Mouse (Mus musculus) left cerebral cortex, adult 9 months (tissue): ENCODE measurements at regions not wholly inside any gene's neighbourhood (a gene's known extent, or its start where the extent isn't known, plus 50 kb on each side); places are given as distances from the start of the nearest gene placed in this dataset.

Source experiments
- DNase-seq, 2 experiments: peaks; one replicate each; pipeline ENCODE4 v3.0.0; 2022; ENCODE audit warnings: low spot score in 2 of 2

- no peak for DNase-seq
Observed at GRCm38 (mm10) chr11:50547776-50548175, 54.1 kb upstream of the Adamts2 start.

- DNase-seq: peak in 1 of 2 experiments; percentile 59
Observed at GRCm38 (mm10) chr11:50546456-50547144, 55.3 kb upstream of the Adamts2 start.

GRCm38 (mm10) chr11:50545421-50545820 is 56.5 kb upstream of the Adamts2 start:
- no peak for DNase-seq

GRCm38 (mm10) chr11:50540136-50540535 is 61.7 kb upstream of the Adamts2 start:
- no peak for DNase-seq

GRCm38 (mm10) chr11:50534266-50534665 is 67.6 kb upstream of the Adamts2 start:
- no peak for DNase-seq

GRCm38 (mm10) chr11:50527923-50528322 is 74.0 kb upstream of the Adamts2 start:
- DNase-seq: peak in 1 of 2 experiments; percentile 11

- DNase-seq: peak in 1 of 2 experiments; percentile 21
Observed at GRCm38 (mm10) chr11:50520162-50520561, 81.7 kb upstream of the Adamts2 start.

GRCm38 (mm10) chr11:50507882-50508281 is 77.0 kb upstream of the Rufy1 start:
- DNase-seq: no peak

- no peak for DNase-seq
Observed at GRCm38 (mm10) chr11:50507498-50507824, 76.5 kb upstream of the Rufy1 start.

GRCm38 (mm10) chr11:50506820-50507497 is 76.0 kb upstream of the Rufy1 start:
- DNase-seq: no peak

GRCm38 (mm10) chr11:50501352-50501751 is 70.4 kb upstream of the Rufy1 start:
- DNase-seq: no peak

- no peak for DNase-seq
Observed at GRCm38 (mm10) chr11:50493123-50493476, 62.2 kb upstream of the Rufy1 start.

- DNase-seq: no peak
Observed at GRCm38 (mm10) chr11:50492399-50493122, 61.6 kb upstream of the Rufy1 start.

- no peak for DNase-seq
Observed at GRCm38 (mm10) chr11:50483821-50484220, 52.9 kb upstream of the Rufy1 start.

- DNase-seq: no peak
Observed at GRCm38 (mm10) chr11:50483116-50483515, 52.2 kb upstream of the Rufy1 start.

- DNase-seq: no peak
Observed at GRCm38 (mm10) chr11:50482607-50483006, 51.7 kb upstream of the Rufy1 start.
